Mouse (Mus musculus) intestine, postnatal 0 days (tissue): ENCODE results near the gene Chaf1b. TPM values are rescaled to one million over a fixed set of nuclear protein-coding genes. Genes with fewer than 3 reads are reported as not detected.
A peak's percentile ranks its signal among the peaks of the same experiment; 100 is the strongest.

ENCODE experiments used
- ATAC-seq: fragments of 200-750 bp; cut with Nextera tagmentation; 2 replicates; pipeline ENCODE4 v1.8.0; 2017; ENCODE audit warnings: mild to moderate bottlenecking, moderate TSS enrichment, moderate library complexity
- H3K27ac ChIP-seq: fragments of 300-500 bp; sonication (generic); 2 replicates; pipeline ENCODE4 v1.5.1; 2014; ENCODE audit warnings: mild to moderate bottlenecking, low read depth, low read length, moderate library complexity
- H3K27me3 ChIP-seq: fragments of 300-500 bp; sonication (generic); replicated peaks from 2 replicates; pipeline ENCODE4 v1.6.1; 2014; ENCODE audit warnings: low read length, mixed read lengths; ENCODE audit not compliant: control insufficient read depth, insufficient read depth
- H3K36me3 ChIP-seq: fragments of 300-500 bp; sonication (generic); 2 replicates; pipeline ENCODE4 v1.6.1; 2014; ENCODE audit warnings: mild to moderate bottlenecking, moderate library complexity; ENCODE audit not compliant: control insufficient read depth, insufficient read depth
- H3K4me1 ChIP-seq: fragments of 300-500 bp; sonication (generic); replicated peaks from 2 replicates; pipeline ENCODE4 v1.6.1; 2014; ENCODE audit warnings: antibody characterized with exemption, low read length, mixed read lengths; ENCODE audit not compliant: control insufficient read depth, insufficient read depth
- H3K4me2 ChIP-seq: fragments of 300-500 bp; sonication (generic); replicated peaks from 2 replicates; pipeline ENCODE4 v1.6.1; 2014; ENCODE audit warnings: low read depth, mild to moderate bottlenecking, moderate library complexity
- H3K4me3 ChIP-seq: fragments of 300-500 bp; sonication (generic); 2 replicates; pipeline ENCODE4 v1.5.1; 2014; ENCODE audit warnings: low read depth, low read length
- H3K9ac ChIP-seq: fragments of 300-500 bp; sonication (generic); 2 replicates; pipeline ENCODE4 v1.6.1; 2014; ENCODE audit warnings: mild to moderate bottlenecking, low read depth, low read length
- H3K9me3 ChIP-seq: fragments of 300-500 bp; sonication (generic); 2 replicates; pipeline ENCODE4 v1.6.1; 2016; ENCODE audit warnings: mixed run types; ENCODE audit not compliant: control insufficient read depth
- CTCF ChIP-seq: sonication (generic); IDR thresholded peaks from 2 replicates; pipeline ENCODE4 v1.5.1; 2016; ENCODE audit warnings: low read depth, mild to moderate bottlenecking, control low read depth, antibody characterized with exemption, moderate library complexity
- WGBS: fragments of 180-500 bp; shearing (Covaris S2); extraction: QIAGEN DNeasy Blood & Tissue Kit; methylation state at CpG from one replicate; pipeline ENCODE4 v1.1.7; 2014; 5-methylcytosine and 5-hydroxymethylcytosine counted together
- polyA plus RNA-seq: library from polyadenylated mRNA; unstranded; fragments of >200 nt; fragmentation: Nextera tagmentation; extraction: Ambion mirVana; gene quantifications from 2 replicates; pipeline ENCODE4 v1.2.1, GENCODE M21; 2015

The Chaf1b gene
- polyA plus RNA-seq, 1 experiment from 2014 or later, result 18.6 TPM

DNA sequence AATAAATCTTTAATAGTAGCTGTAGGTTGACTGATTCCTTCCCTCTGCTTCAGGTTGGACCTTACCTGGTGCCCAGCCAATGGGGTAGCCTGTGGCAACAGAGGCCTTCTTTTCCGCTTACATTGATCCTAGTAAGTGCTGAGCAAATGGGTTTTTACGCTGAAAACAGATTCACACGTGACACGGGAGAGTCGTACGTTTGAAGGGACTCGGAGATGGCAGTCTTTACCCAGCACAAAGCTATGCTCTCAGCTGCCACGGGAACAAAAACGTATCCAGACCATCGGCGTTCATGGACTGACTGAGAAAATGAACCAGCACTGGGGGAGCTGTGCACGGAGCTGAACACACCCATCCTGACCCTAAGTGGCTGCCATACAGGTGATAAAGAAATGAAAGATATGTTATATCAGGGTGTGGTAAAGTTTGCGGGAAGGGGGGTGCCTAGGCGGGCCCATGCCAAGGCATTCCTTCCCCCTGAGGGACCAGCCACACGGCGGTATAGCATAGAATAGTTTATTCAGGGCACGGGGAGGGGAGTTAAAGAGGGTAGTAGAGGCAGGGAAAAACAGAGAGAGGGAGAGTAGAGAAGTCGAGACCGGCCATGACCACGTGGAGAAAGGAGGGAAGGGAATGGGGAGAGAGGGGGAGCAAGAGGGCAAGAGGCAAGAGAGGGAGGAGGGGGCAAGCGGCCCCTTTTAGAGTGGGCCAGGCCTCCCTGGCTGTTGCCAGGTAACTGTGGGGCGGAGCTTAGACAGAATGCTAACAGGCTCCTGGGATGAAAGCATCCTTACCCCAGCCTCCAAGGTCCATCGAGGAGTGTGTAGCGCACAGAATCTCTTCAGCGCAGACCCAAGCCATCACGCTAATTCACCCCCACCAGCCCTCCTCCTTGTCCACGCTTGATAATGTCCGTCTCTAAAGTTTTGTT, 27.3 kb downstream of the Chaf1b start:
- peak; percentile 16; the same call in 1 of the 2 replicates for ATAC-seq
- peaks cover 3% of the 10 kb centered on the region; the same call in 1 of the 2 replicates for H3K4me1 ChIP-seq
- no peak overlapping the region for H3K27ac ChIP-seq
- TF ChIP-seq CTCF, result no peak
- no peaks in the 10 kb centered on the region for H3K9me3 ChIP-seq
- no peaks in the 10 kb centered on the region for H3K36me3 ChIP-seq
- H3K4me2 ChIP-seq, result peak overlapping the region; percentile 39; the same call in 1 of the 2 replicates
- H3K9ac ChIP-seq, result no peak overlapping the region
- WGBS, result 40% methylated on average over 28 of the region's 28 CpGs
- H3K4me3 ChIP-seq, result no peak overlapping the region
- H3K27me3 ChIP-seq, result no peaks in the 10 kb centered on the region

DNA sequence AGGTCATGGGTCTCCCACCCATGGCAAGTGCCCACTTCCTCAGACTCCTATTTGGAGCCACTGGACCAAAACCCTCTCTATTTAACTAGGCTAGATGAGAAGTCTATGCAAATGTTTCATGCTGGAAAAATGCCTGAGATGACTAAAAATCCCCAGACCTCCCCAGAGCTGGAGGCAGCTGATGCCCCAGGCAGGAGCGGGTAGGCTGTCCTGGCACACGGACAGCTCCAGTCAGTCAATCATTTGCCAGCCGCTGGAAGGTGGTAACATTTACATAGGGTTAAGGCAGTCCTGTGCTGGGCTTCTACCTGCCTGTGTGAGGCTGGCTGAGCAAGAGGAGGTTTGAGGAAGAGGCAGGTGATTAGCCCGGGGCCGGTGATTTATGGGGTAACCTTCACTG, 28.5 kb downstream of the Chaf1b start:
- 27% methylated on average over 5 of the region's 5 CpGs for WGBS
- Histone ChIP-seq H3K27me3 (no peaks in the 10 kb centered on the region), H3K27ac (no peak overlapping the region), H3K9ac (no peak overlapping the region), H3K4me3 (no peak overlapping the region), H3K4me2 (no peak overlapping the region), H3K4me1 (peaks cover 3% of the 10 kb centered on the region; the same call in 1 of the 2 replicates), H3K9me3 (no peaks in the 10 kb centered on the region), H3K36me3 (no peaks in the 10 kb centered on the region)
- no peak for TF ChIP-seq CTCF
- ATAC-seq, result 0 out of 2 replicates have a peak, but pooled peaks have one; percentile 29

DNA sequence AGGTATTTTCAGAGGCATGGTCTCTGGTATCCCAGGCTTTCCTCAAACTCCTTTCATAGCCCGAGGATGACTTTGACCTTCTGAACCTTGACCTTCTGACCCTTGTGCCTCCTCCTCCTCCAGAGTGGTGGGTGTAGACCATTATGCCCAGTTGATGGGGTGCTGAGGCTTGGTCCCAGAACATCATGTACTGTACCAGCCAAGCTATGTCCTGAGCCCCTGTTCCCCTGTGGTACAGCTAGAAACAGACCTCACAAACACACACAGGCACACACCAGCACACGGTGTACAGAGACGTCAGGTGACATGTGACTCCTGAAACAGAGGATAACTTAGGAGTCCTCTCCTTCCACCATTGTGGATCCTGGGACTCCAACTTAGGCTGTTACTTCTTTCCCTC, 29.1 kb downstream of the Chaf1b start:
- peaks cover 3% of the 10 kb centered on the region; the same call in 1 of the 2 replicates for H3K4me1 ChIP-seq
- no peaks in the 10 kb centered on the region for H3K36me3 ChIP-seq
- H3K9ac ChIP-seq, result no peak overlapping the region
- H3K4me2 ChIP-seq, result no peak overlapping the region
- no peaks in the 10 kb centered on the region for H3K9me3 ChIP-seq
- no peaks in the 10 kb centered on the region for H3K27me3 ChIP-seq
- 55% methylated on average over 3 of the region's 3 CpGs for WGBS
- H3K4me3 ChIP-seq, result no peak overlapping the region
- TF ChIP-seq CTCF, result no peak
- no peak overlapping the region for H3K27ac ChIP-seq
- no peak for ATAC-seq

DNA sequence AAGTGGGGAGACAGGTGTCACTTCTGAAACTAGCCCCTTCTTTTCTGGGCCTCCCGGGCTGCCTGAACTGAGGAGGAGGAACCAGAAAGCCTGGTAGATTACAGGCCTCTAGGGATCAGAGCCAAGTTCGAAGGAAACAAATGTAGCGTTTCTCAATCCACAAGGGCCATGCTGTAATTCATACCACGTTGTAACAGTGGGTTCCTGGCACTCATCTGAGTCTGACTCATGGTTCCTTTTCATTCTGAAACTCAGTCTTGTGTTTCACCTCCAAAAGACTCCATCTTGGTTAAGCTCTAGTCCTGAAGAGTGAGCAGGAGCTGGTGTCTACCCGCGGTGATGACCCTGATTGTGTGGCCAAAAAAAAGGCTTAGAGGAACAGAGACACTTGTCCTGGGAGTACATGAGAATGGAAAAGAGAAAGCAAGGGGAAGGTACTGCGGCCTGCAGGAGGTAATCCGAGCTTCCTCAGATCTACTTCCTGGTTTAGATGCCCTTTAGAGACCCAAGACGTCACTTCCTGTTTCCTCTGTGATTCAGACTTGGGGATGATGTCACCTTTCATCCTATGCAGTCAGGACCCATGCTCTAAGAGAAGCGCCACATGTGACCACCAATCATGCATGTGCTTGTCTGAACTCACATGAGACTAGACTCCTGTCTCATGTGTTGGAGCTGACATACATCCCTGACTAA, 30.3 kb downstream of the Chaf1b start:
- H3K9me3 ChIP-seq, result no peaks in the 10 kb centered on the region
- no peak overlapping the region for H3K27ac ChIP-seq
- no peak for ATAC-seq
- H3K9ac ChIP-seq, result no peak overlapping the region
- H3K4me1 ChIP-seq, result peaks cover 3% of the 10 kb centered on the region; the same call in 1 of the 2 replicates
- no peak overlapping the region for H3K4me2 ChIP-seq
- no peak for TF ChIP-seq CTCF
- H3K27me3 ChIP-seq, result no peaks in the 10 kb centered on the region
- no peaks in the 10 kb centered on the region for H3K36me3 ChIP-seq
- H3K4me3 ChIP-seq, result no peak overlapping the region
- WGBS, result 73% methylated on average over 10 of the region's 10 CpGs

DNA sequence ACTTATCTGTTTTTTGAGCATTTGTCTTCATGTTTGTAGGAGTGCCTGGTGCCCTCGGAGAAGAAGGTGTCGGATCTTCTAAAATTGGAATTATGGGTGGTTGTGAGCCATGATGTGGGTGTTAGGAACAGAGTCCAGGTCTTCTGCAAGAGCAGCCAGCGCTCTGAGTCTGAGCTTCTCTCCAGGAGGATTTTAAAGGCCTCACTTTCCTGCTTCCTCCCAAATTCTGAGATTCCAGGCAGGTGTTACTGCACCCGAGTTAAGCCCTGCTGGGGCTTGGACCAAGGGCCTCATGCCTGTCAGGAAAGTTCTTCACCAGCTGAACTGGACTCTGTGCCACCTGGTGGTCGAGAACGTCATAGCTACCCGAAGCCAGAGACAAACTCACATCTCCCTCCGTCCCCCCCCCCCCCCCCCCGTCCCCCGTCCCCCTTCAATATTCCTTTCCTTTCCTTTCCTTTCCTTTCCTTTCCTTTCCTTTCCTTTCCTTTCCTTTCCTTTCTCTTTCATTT, 31.7 kb downstream of the Chaf1b start:
- TF ChIP-seq CTCF, result peak; percentile 66
- no peak overlapping the region for H3K27ac ChIP-seq
- H3K27me3 ChIP-seq, result no peaks in the 10 kb centered on the region
- WGBS, result 44% methylated on average over 8 of the region's 10 CpGs
- no peak for ATAC-seq
- H3K9me3 ChIP-seq, result no peaks in the 10 kb centered on the region
- no peaks in the 10 kb centered on the region for H3K36me3 ChIP-seq
- H3K4me3 ChIP-seq, result no peak overlapping the region
- H3K9ac ChIP-seq, result no peak overlapping the region
- H3K4me1 ChIP-seq, result peaks cover 3% of the 10 kb centered on the region; the same call in 1 of the 2 replicates
- H3K4me2 ChIP-seq, result no peak overlapping the region
